Mouse (Mus musculus): ENCODE measurements around the gene Lcn9.
A peak's percentile ranks its signal among the peaks of the same experiment; 100 is the strongest.

Lcn9 gene

DNA sequence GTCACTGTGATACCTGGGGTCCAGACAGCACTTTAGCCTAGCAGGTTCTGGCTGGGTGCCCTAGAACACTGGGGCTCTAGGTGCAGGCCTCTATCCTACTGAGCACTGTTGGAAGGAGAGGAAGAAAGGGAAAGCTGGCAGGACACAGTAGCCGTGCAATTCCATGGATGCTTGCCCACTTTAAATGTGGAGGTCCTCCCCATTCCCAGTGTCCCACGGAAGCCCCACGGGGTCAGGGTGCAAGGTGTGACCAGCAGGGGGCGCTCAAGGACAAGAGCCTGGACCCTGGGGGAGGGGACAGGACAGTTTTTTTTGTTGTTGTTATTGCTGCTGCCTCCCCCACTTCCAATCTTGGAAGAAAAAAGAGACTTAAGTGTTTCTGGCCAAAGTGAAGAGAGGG is 27.4 kb downstream of the Lcn9 start:
- DNase-seq: peak; percentile 18 to 69

DNA sequence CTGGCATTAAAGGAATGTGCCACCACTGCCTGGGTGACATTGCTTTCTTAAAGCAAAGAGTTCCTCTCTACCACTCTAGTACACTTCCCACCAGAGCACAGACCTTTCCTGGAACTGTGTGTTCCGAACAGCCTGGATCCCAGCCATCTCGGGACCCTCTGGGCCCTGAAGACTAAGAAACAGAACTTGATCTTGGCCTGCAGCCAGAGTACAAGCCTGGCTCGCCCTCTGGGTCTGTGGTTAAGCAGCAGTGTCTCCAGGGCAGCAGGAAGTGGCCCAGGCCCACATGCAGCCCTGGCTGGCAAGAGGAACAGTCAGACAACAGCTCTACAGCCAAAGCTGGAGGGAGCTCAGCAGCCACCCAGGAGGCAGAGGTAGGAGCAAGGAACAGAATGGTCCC is 29.7 kb downstream of the Lcn9 start:
- peak; percentile 21 for DNase-seq

DNA sequence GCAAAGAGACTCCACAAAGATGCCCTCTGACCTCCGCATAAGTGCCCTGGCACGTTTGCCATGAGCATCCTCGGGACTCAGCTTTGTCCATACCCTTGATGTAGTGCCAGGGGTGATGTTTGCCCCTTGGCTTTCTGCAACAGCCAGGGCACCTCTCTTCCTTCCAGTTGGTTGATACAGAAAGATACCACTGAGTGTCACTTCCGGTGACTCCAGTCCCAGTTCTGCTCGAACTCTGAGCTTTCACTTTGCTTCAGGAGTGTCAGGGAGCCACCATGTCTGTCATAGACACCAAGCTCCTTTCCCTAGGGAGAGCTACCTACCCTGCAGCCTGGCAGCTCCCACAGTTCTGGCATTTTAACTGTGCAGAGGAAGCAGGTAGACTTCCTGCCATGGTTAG is 31.0 kb downstream of the Lcn9 start:
- peak in 1 of 2 experiments; percentile 7 for DNase-seq

DNA sequence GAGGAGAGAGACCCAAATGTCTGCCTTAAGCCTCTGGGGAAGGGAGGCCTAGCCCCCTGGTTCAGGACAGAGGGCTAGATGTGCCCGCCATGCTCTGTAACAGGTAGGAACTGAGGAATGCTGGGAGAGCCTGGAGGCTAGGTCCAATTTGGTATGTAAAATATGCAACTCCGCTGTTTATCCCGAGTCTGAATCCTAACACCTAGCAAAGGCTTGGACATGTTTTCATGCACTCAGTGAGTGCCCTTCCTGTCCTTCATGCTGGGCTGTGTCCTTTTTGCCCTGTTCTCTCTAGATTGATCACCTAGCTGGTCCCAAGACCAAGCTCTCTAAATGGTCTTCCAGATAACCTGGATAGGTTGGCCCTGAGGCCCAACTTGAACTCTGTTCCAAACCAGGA is 36.9 kb downstream of the Lcn9 start:
- DNase-seq: no peak

DNA sequence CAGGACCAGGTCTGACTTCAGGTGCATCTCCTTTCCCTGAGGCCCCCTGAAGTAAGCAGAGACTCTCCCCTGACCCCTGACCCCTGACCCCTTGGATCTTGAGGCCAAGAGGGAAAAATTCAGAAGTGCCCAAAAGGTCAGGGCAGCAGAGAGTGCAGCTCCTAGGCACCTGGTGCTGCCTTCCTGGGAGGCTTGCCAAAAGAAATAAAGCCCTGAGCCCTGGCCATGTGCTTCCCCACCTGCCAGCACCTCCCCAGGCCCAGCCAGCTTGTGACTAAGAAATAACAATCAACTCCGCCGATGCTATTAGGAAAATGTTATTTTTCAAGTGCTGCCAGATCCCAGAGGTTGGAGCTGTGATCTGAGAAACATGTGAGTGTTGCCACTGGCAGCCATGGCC is 39.1 kb downstream of the Lcn9 start:
- DNase-seq: no peak

DNA sequence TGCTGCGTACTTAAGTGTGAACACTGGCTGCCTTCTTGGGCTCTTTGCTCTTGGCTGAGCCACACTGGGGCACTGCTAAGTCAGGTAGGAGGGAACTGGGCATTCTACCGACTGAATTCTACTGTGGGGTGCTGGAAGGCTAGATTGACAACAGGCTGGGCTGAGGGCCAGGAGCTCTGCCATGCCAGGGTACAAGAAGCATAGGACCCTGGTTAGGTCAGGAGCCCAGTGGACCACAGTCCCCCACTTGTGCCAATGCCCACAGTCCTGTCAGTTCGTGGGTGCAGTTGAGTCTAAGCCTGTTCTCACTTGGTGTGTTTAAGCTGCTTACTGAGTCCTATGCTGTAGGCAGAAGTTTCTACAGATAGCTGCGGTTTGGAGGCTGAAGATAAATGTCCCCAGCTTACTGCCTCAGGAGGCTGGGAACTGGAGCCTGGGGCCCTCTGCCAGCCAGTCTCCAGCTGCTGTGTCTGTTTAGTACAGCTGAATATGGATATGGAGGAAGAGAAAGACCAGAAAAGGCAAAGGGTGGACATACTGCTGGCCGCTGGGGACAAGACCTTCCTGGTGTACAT is 39.8 kb downstream of the Lcn9 start:
- no peak for DNase-seq

DNA sequence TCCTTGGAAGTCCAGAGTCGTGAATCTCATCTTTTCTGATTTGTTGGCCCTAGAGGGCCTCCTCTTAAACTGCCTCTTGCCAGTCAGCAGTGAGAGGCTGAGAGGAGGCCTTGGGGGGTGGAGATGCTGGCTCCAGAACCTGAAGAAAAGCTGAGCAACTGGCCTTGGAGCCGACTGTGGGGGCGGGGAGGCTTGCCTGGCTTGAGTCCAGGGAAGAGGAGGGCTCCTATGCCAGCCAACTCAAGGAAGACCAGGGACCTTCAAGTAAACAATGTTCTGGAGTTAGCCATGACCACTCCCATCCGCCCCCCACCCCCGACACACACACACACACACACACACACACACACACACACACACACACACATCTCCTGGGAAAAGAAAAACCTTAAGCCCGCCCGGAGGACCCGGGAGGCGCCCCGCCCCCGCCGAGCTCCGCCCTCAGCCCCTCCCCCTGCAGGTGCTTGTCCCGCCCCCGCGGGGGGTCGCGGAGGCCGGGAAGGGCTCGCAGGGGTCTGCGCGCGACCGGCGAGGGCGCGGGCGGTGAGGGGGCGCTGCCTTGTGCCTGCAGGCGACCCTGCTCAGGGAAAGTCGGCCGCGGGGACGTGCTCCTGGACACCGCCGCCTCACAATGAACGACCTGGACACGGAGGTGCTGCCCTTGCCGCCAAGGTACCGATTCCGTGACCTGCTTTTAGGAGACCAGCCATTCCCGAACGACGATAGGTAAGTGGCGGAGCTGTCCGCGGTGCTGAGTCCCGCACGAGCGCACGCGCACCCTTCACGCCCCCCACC is 40.6 kb downstream of the Lcn9 start, which contains the start of gene Kcnt1:
Gene Kcnt1, plus strand, starts transcription at position 398 of the 795 bp plus-strand sequence.
- no peak for DNase-seq

DNA sequence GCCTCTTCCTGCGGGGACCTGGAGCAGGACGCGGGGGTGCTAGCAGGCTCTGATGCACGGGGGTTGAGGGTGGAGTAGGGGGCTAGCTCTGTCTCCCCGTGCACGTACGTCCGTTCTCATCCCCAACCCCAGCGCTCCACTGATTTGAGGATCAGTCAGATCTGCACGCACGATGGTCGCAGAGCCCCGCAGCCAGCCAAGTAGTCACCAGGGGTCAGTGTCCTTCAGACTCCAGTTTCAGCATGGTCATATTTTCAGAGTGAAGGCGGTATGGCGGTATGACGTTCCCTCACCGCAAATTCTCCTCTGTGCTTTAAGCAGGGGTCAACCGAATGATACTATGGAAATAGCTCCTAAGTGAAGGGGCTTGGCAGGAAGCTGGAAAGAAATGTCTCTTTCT is 41.3 kb downstream of the Lcn9 start:
- no peak for DNase-seq

DNA sequence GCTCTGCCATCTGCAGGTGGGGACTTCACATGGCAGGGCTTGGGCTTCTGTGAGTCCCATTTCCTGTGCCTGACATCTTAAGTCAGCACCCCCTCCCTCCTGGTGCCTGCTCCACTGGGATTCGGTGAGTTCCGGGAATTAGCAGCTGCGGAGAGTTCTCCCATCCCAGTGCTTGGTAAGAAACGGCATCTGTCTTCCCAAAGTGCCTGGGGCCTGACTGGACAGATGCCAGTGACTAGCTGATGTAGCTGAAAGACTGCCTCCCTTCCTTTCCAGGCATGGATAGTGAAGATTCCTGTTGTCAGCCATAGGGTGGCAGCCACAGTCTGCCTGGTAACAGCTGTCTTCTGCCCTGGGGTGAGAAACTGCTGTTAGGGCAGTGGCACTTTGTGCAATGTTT is 42.5 kb downstream of the Lcn9 start:
- DNase-seq: no peak

DNA sequence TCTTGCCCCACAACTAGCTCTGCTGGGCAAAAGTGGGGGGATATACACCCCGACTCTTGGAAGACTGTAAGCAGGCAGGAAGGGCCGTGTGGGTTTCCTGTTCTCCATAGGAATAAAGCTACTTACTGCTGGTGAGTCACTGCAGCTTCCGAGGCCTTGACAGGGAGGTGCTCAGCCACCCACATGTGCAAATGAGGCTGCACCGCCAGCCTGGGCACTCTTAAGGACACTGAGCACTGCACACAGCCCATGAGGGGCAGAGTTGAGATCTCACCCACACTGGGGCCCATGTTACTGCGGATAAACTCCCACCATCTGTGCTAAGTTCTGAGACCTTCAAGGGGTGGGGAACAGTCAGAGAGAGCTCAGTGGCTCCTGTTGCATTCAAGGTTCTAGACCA is 43.7 kb downstream of the Lcn9 start:
- no peak for DNase-seq

Measured in spleen, adult 18-20 months (tissue).